Mouse (Mus musculus): ENCODE measurements at regions not wholly inside any gene's neighbourhood (a gene's known extent, or its start where the extent isn't known, plus 50 kb on each side); places are given as distances from the start of the nearest gene placed in this dataset.

- intact Hi-C loops (cut with DNase I), result loop anchor here (1.0 to 10.0 kb wide), 2 partner anchors 186 to 575 kb away; no protein-coding TSS in a partner anchor
- peak; percentile 29 to 48 for DNase-seq
Observed at GRCm38 (mm10) chr13:101509946-101510345, 258.1 kb downstream of the Pik3r1 start.

DNA sequence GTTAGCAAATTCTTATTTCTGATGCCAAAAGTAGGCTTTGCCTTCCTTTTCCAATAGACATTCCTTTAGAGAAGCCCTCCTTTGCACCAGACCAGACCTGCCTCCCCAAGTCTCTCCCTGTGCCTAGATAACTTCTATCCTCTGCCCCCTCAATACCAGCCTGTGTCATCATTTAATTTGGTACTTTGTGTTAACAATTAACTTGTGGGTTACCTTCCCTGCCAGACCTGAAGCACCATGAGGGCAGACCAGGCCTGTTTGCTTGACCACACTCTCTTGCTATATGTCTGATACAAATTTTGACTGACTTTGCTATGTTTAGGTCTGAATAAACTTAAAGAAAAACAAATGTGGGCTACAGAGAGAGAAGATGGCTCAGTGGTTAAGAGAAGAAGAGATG is 259.7 kb downstream of the Pik3r1 start:
- no peak for DNase-seq
- intact Hi-C loops (cut with DNase I), result loop anchor here (10.0 kb wide), 1 partner anchor 574 kb away; no protein-coding TSS in a partner anchor

- intact Hi-C loops (cut with DNase I), result loop anchor here (10.0 kb wide), 1 partner anchor 572 kb away; no protein-coding TSS in a partner anchor
- DNase-seq, result no peak
Observed at GRCm38 (mm10) chr13:101506696-101507095, 261.3 kb downstream of the Pik3r1 start.

- intact Hi-C loops (cut with DNase I), result loop anchor here (10.0 kb wide), 1 partner anchor 570 kb away; no protein-coding TSS in a partner anchor
- DNase-seq, result no peak
Observed at GRCm38 (mm10) chr13:101505054-101505453, 263.0 kb downstream of the Pik3r1 start.

DNA sequence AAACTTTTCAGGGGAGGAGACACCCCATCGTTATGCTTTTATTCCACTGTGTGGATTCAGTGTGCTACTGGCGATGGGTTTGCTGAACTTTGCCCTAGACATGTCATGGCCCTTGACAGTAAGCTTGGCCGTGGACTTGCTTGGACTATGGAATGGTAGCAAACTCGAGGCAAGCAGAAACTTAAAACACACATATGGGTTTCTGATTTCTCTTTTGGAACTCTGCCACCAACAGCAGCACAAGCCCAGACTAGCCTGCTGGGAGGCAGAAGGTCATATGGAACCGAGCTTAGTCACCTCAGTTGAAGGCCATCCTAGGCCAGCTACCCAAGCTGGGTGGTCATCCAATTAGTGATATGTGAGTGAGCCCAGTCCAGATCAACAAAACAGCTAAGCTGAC is 263.8 kb downstream of the Pik3r1 start:
- intact Hi-C loops (cut with DNase I), result loop anchor here (10.0 kb wide), 1 partner anchor 569 kb away; no protein-coding TSS in a partner anchor
- DNase-seq, result no peak

GRCm38 (mm10) chr13:101501845-101502284 is 266.2 kb downstream of the Pik3r1 start:
- no peak for DNase-seq
- intact Hi-C loops (cut with DNase I), result loop anchor here (10.0 kb wide), 1 partner anchor 567 kb away; no protein-coding TSS in a partner anchor

- no peak for DNase-seq
- intact Hi-C loops (cut with DNase I), result loop anchor here (10.0 kb wide), 1 partner anchor 566 kb away; no protein-coding TSS in a partner anchor
Observed at GRCm38 (mm10) chr13:101501061-101501460, 267.0 kb downstream of the Pik3r1 start.

DNA sequence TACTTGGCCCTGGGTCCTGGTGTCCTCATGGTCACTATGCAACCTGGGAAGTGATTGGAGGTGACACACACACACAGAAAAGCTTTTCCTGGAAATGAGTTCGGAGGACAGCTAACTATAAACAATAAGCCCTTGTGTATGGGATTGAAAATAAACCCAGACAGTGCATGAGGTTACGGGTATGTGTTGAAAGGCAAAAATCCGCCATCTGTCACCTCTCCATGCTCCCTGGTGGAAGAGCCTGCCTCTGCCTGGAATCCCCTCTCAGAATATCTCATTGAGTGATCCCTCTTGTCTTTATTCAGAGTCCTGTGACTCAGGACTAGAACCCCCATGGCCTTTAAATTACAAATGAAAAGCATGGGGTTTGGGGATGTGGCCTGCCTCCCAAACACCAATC is 276.2 kb downstream of the Pik3r1 start:
- intact Hi-C loops (cut with DNase I), result no loop called here
- peak in 1 of 2 experiments; percentile 26 for DNase-seq

GRCm38 (mm10) chr13:101490961-101491360 is 277.1 kb downstream of the Pik3r1 start:
- intact Hi-C loops (cut with DNase I), result no loop called here
- no peak for DNase-seq

DNA sequence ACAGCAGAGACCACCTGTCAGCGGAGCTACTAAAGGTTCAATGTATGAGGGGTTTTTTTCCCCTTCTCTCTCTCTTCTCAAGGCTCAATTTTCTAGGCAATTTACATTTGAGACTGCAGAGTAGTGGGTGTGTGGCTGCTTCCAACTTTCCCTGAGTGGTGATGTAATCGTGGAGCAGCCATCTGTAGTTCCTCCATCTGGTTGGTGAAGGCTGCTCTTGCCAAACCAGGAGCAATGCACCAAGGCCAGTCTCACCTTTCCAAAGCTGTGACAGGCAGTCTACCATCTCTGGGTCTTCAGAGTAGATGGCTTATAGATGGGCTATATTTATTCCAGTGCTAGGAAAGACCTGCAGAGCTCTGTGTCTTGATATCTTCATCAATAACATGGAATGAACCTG is 280.4 kb downstream of the Pik3r1 start:
- intact Hi-C loops (cut with DNase I), result no loop called here

GRCm38 (mm10) chr13:101485823-101486222 is 282.2 kb downstream of the Pik3r1 start:
- intact Hi-C loops (cut with DNase I), result no loop called here
- DNase-seq, result peak; percentile 25 to 41

More for the DNA sequence above, 280.4 kb downstream of the Pik3r1 start:
- DNase-seq, result no peak

- intact Hi-C loops (cut with DNase I), result no loop called here
- no peak for DNase-seq
Observed at GRCm38 (mm10) chr13:101483816-101484215, 284.2 kb downstream of the Pik3r1 start.

GRCm38 (mm10) chr13:101481551-101482184 is 286.3 kb downstream of the Pik3r1 start:
- DNase-seq, result peak; percentile 11 to 27

DNA sequence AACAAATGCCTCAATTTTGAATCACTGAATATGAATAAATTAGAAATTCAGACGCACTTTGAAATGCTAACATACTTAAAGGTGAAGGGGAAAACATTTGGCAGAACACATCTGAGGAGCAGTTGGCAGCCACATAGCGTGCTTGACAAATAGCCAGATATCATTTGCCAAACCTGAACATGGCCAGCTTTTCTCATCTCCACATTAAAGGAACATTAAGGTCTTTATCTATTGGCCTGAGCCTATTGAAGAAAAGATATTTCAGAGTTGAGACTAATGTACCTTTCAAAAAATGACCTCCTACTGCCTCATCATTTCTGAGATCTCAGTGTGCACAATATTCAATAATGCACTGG is 288.7 kb downstream of the Pik3r1 start:
- peak; percentile 36 to 38 for DNase-seq
- intact Hi-C loops (cut with DNase I), result no loop called here

More at GRCm38 (mm10) chr13:101481551-101482184, 286.3 kb downstream of the Pik3r1 start:
- intact Hi-C loops (cut with DNase I), result no loop called here

DNA sequence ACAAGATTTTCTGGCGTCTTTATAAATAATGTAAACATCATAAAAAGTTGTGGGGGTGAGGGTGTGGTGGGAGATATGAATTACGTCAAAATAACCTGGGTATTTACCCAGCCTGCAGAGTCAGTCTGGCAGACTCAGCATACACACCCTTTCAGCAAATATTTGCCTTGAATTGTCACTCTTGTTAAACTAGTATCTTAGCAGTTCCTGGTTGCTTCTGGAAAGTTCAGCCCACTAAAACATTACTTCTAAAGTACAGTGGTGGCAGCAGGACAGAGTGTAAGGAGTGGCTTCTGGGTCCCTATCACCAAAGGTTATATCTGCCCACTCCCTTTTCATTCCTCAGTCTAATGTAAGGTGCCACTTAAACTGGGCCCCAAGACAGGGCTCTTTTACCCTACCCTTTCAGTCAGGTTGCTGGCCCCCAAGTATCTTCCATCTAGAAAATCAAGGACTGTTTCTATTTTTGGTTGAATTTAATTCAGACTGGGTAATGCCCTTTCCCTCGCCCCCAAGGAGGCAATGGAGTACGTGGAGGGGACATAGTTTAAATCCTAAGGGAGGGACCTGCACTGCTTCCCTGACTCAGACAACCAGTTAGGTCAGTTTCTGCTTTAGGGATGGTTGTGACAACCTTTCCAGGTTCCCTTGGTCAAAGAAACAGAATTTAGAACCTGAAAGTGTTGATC is 289.3 kb downstream of the Pik3r1 start:
- intact Hi-C loops (cut with DNase I), result no loop called here

GRCm38 (mm10) chr13:101473349-101473748 is 294.7 kb downstream of the Pik3r1 start:
- intact Hi-C loops (cut with DNase I), result no loop called here
- DNase-seq, result no peak

More for the DNA sequence above, 289.3 kb downstream of the Pik3r1 start:
- no peak for DNase-seq

DNA sequence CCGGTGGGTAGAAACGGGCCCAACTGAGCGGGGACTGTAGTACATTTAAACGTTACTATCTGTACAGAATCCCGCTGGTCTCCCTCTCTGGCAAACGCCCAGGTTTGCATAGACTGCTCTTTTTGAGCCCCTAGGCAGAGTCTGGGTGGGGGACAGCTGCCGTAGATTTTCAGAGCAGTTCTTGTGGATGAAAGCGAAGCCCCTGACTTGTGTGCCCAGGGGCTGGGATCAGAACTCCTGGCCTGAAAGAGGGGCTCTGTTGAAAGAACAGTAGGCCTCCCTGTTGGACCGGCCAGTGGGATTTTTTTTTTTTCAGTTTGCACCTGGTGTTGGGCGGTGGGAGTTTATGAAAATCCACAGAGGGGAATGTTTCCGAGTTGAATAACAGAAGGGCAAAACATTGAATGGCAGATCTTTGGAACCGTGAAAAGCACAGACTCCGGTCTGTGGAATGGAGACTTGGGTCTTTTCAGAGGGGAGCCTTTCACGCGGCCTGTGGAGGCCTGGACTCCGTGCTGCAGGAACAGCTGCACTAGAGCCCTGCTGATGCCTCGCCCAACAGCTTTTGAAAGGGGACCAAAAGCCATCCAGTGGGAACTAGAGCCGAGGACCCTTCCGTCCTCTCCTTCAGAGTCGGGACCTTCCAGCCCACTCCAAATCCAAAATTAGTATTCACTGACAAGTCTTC is 297.3 kb downstream of the Pik3r1 start:
- DNase-seq, result no peak
- intact Hi-C loops (cut with DNase I), result no loop called here

- intact Hi-C loops (cut with DNase I), result no loop called here
- no peak for DNase-seq
Observed at GRCm38 (mm10) chr13:101465748-101466127, 302.3 kb downstream of the Pik3r1 start.

DNA sequence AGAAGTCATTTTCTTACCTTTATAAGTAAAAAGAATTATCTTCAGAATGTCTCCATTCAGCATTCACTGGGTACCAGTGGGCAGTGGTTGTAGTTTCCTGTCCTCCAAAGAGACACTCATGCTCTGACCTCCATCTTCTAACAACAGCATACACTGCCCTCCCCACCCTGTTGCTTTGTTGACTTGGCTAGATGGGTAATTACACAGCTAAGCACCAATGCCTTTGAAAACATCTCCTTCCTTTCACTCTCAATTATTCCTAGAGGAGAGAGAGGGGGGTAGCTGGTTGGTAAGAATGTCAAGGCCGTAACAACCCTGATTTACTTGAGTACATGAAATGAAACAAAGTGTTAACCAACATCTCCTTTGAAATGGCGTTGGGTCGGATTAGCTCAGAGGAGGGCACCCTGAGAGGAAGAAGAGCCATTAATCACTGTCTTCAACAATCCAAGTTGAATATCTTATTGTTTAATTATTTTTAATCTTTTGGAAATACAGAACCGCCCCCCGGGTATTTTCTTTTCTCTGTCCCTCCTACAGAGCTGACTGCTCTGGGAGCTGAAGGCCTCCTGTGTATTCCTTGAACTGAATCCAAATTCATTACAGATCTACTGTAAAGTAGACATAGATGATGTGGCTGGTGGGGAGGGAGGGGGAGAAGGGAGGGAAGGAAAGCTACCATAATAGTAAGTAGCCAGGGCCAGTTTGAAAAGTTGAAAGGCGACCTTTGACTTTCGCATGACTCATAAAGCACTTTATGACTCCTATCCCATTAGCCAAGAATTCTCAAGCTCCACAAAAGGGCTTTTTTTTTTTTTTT is 302.9 kb downstream of the Pik3r1 start:
- DNase-seq, result no peak
- intact Hi-C loops (cut with DNase I), result no loop called here

- no peak for DNase-seq
- intact Hi-C loops (cut with DNase I), result no loop called here
Observed at GRCm38 (mm10) chr13:101456926-101457325, 311.1 kb downstream of the Pik3r1 start.
